Mouse (Mus musculus) heart, postnatal 36 days (tissue): Measurements from ENCODE around the gene Mreg. TPM values are rescaled to one million over a fixed set of nuclear protein-coding genes. Genes with fewer than 3 reads are reported as not detected.
"Not testable (repeated sequence)": the region's sequence is repeated elsewhere in the genome, so short reads cannot be mapped to it uniquely, and the experiment has no call there.

ENCODE experiments used
- DNase-seq, 2 experiments: peaks; one replicate each; pipeline ENCODE4 v3.0.0; 2021 to 2022
- intact Hi-C: fragments of 180-260 bp; cut with DNase I; formaldehyde crosslinking; loops from one replicate; pipeline ENCODE4 v1.15.1; 2025
- total RNA-seq, 2 experiments: library from RNA; stranded (reverse); gene quantifications; 2 replicates each; pipeline ENCODE4 v1.2.3; 2021

Gene Mreg
- total RNA-seq, 2 experiments from 2014 or later: 34.5 to 35.5 TPM

GRCm38 (mm10) chr1:72232592-72232991 lies 20.5 kb upstream of the Mreg start:
- intact Hi-C loops: loop anchor here (10.0 kb wide), 1 partner anchor 1138 kb away; no protein-coding TSS in a partner anchor
- not testable (repeated sequence) for DNase-seq

GRCm38 (mm10) chr1:72228974-72229373 lies 16.9 kb upstream of the Mreg start:
- no peak for DNase-seq
- intact Hi-C loops: no loop called here

- no peak for DNase-seq
- intact Hi-C loops: no loop called here
Measured at GRCm38 (mm10) chr1:72227546-72227945, 15.4 kb upstream of the Mreg start.

GRCm38 (mm10) chr1:72226887-72227481 lies 14.9 kb upstream of the Mreg start:
- intact Hi-C loops: no loop called here
- no peak for DNase-seq

- DNase-seq: no peak
- intact Hi-C loops: no loop called here
Measured at GRCm38 (mm10) chr1:72226172-72226886, 14.2 kb upstream of the Mreg start.

GRCm38 (mm10) chr1:72225720-72226171 lies 13.6 kb upstream of the Mreg start:
- intact Hi-C loops: not testable (repeated sequence)
- peak; percentile 79 to 81 for DNase-seq

- intact Hi-C loops: no loop called here
- no peak for DNase-seq
Measured at GRCm38 (mm10) chr1:72225054-72225718, 13.1 kb upstream of the Mreg start.

- intact Hi-C loops: no loop called here
Measured at GRCm38 (mm10) chr1:72220008-72220407, 7.9 kb upstream of the Mreg start.

GRCm38 (mm10) chr1:72219116-72219515 lies 7.0 kb upstream of the Mreg start:
- intact Hi-C loops: no loop called here
- DNase-seq: no peak

More at GRCm38 (mm10) chr1:72220008-72220407, 7.9 kb upstream of the Mreg start:
- no peak for DNase-seq

- intact Hi-C loops: no loop called here
- no peak for DNase-seq
Measured at GRCm38 (mm10) chr1:72218626-72219025, 6.5 kb upstream of the Mreg start.

- no peak for DNase-seq
- intact Hi-C loops: no loop called here
Measured at GRCm38 (mm10) chr1:72216761-72217160, 4.7 kb upstream of the Mreg start.

GRCm38 (mm10) chr1:72215174-72215573 lies 3.1 kb upstream of the Mreg start:
- DNase-seq: no peak
- intact Hi-C loops: no loop called here

GRCm38 (mm10) chr1:72214470-72214961 lies 2.4 kb upstream of the Mreg start:
- intact Hi-C loops: no loop called here
- DNase-seq: peak; percentile 49 to 59

- intact Hi-C loops: no loop called here
- no peak for DNase-seq
Measured at GRCm38 (mm10) chr1:72213954-72214353, 1.8 kb upstream of the Mreg start.

- no peak for DNase-seq
- intact Hi-C loops: no loop called here
Measured at GRCm38 (mm10) chr1:72210803-72211679, 1.1 kb downstream of the Mreg start.

- DNase-seq: no peak
- intact Hi-C loops: no loop called here
Measured at GRCm38 (mm10) chr1:72208095-72208494, 4.0 kb downstream of the Mreg start.

- intact Hi-C loops: no loop called here
- DNase-seq: no peak
Measured at GRCm38 (mm10) chr1:72205113-72205512, 7.0 kb downstream of the Mreg start.

- no peak for DNase-seq
- intact Hi-C loops: no loop called here
Measured at GRCm38 (mm10) chr1:72203204-72203603, 8.9 kb downstream of the Mreg start.

GRCm38 (mm10) chr1:72202705-72203104 lies 9.4 kb downstream of the Mreg start:
- DNase-seq: no peak
- intact Hi-C loops: no loop called here

GRCm38 (mm10) chr1:72202068-72202467 lies 10.0 kb downstream of the Mreg start:
- intact Hi-C loops: no loop called here

More at GRCm38 (mm10) chr1:72202068-72202467, 10.0 kb downstream of the Mreg start:
- no peak for DNase-seq
